Mouse (Mus musculus) lung, postnatal 0 days (tissue): Measurements from ENCODE around the gene Prkag3. TPM values are rescaled to one million over a fixed set of nuclear protein-coding genes. Genes with fewer than 3 reads are reported as not detected.
A peak's percentile ranks its signal among the peaks of the same experiment; 100 is the strongest.

Experiments used
- ATAC-seq: fragments of 200-750 bp; cut with Nextera tagmentation; 2 replicates; pipeline ENCODE4 v1.8.0; 2017; ENCODE audit warnings: moderate library complexity
- DNase-seq: peaks from one replicate; pipeline ENCODE4 v3.0.0-alpha.2; 2016; ENCODE audit warnings: low spot score
- H3K27ac ChIP-seq: fragments of 300-500 bp; sonication (generic); 2 replicates; pipeline ENCODE4 v1.5.1; 2014; ENCODE audit warnings: antibody characterized with exemption, mild to moderate bottlenecking, low read length, mixed read lengths
- H3K27me3 ChIP-seq: fragments of 300-500 bp; sonication (generic); replicated peaks from 2 replicates; pipeline ENCODE4 v1.6.1; 2014; ENCODE audit warnings: low read length, mixed read lengths; ENCODE audit not compliant: insufficient read depth
- H3K36me3 ChIP-seq: fragments of 300-500 bp; sonication (generic); 2 replicates; pipeline ENCODE4 v1.6.1; 2014; ENCODE audit warnings: low read length, mixed read lengths; ENCODE audit not compliant: insufficient read depth
- H3K4me1 ChIP-seq: fragments of 300-500 bp; sonication (generic); 2 replicates; pipeline ENCODE4 v1.6.1; 2014; ENCODE audit warnings: antibody characterized with exemption, low read depth, low read length, mixed read lengths; ENCODE audit not compliant: insufficient read depth
- H3K4me2 ChIP-seq: fragments of 300-500 bp; sonication (generic); replicated peaks from 2 replicates; pipeline ENCODE4 v1.6.1; 2014; ENCODE audit warnings: low read depth, mild to moderate bottlenecking, low read length, moderate library complexity, mixed read lengths
- H3K4me3 ChIP-seq: fragments of 300-500 bp; sonication (generic); 2 replicates; pipeline ENCODE4 v1.5.1; 2014; ENCODE audit warnings: low read depth, low read length
- H3K9ac ChIP-seq: fragments of 300-500 bp; sonication (generic); replicated peaks from 2 replicates; pipeline ENCODE4 v1.6.1; 2014; ENCODE audit warnings: low read depth, mild to moderate bottlenecking
- H3K9me3 ChIP-seq: fragments of 300-500 bp; sonication (generic); 2 replicates; pipeline ENCODE4 v1.6.1; 2016; ENCODE audit warnings: low read length, mixed read lengths
- CTCF ChIP-seq: IDR thresholded peaks from 2 replicates; pipeline ENCODE4 v1.5.1; 2016; ENCODE audit warnings: antibody characterized with exemption, mild to moderate bottlenecking
- EP300 ChIP-seq: IDR thresholded peaks from 2 replicates; pipeline ENCODE4 v1.6.1; 2016; ENCODE audit warnings: antibody characterized with exemption, mild to moderate bottlenecking, control low read depth
- WGBS: fragments of 180-500 bp; shearing (Covaris S2); extraction: QIAGEN DNeasy Blood & Tissue Kit; methylation state at CpG from one replicate; pipeline ENCODE4 v1.1.7; 2014; 5-methylcytosine and 5-hydroxymethylcytosine counted together
- polyA plus RNA-seq: library from polyadenylated mRNA; unstranded; fragments of >200 nt; fragmentation: Nextera tagmentation; extraction: Ambion mirVana; gene quantifications from 2 replicates; pipeline ENCODE4 v1.2.1, GENCODE M21; 2015

The Prkag3 gene
- polyA plus RNA-seq, 1 experiment from 2014 or later = 2.6 TPM

- ATAC-seq = no peak
- no peaks in the 10 kb centered on the region for H3K27me3 ChIP-seq
- 86% methylated on average over 8 of the region's 8 CpGs for WGBS
- TF ChIP-seq CTCF = no peak
- no peak for TF ChIP-seq EP300
- H3K27ac ChIP-seq = no peak overlapping the region
- H3K9me3 ChIP-seq = no peaks in the 10 kb centered on the region
- no peak for DNase-seq
- H3K4me3 ChIP-seq = no peak overlapping the region
- no peak overlapping the region for H3K9ac ChIP-seq
- H3K4me2 ChIP-seq = no peak overlapping the region
- no peaks in the 10 kb centered on the region for H3K4me1 ChIP-seq
- H3K36me3 ChIP-seq = no peaks in the 10 kb centered on the region
Measured at GRCm38 (mm10) chr1:74718113-74718512, 30.9 kb downstream of the Prkag3 start.

GRCm38 (mm10) chr1:74715886-74716285 lies 33.1 kb downstream of the Prkag3 start:
- Histone ChIP-seq H3K9me3 (no peaks in the 10 kb centered on the region), H3K4me3 (no peak overlapping the region), H3K9ac (no peak overlapping the region), H3K36me3 (no peaks in the 10 kb centered on the region), H3K27me3 (no peaks in the 10 kb centered on the region), H3K4me2 (no peak overlapping the region), H3K4me1 (no peaks in the 10 kb centered on the region), H3K27ac (no peak overlapping the region)
- no peak for DNase-seq
- no peak for ATAC-seq
- 81% methylated on average over 6 of the region's 6 CpGs for WGBS
- TF ChIP-seq CTCF (no peak), EP300 (no peak)

DNA sequence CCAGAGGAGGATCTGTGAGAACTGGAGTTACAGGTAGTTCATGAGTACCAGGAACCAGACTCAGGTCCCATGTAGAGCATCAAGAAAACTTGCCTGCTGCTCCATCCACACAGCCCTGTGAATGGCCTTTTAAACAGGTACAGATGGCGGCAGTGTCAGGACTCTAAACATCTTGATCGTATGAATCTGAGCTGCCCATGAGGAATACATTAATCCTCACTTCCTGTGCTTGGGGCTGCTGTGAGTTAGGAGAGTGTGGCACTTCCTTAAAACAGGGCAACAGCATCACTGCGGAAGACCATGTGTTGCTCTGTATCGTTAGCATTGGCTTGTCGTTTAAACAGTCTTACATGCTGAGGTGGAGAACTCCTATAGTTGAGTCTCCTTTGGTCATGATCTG lies 33.6 kb downstream of the Prkag3 start:
- DNase-seq = no peak
- no peak for ATAC-seq
- no peak overlapping the region for H3K9ac ChIP-seq
- no peaks in the 10 kb centered on the region for H3K27me3 ChIP-seq
- no peak overlapping the region for H3K4me2 ChIP-seq
- H3K4me3 ChIP-seq = no peak overlapping the region
- H3K27ac ChIP-seq = no peak overlapping the region
- 58% methylated on average over 5 of the region's 5 CpGs for WGBS
- H3K4me1 ChIP-seq = no peaks in the 10 kb centered on the region
- H3K36me3 ChIP-seq = no peaks in the 10 kb centered on the region
- no peaks in the 10 kb centered on the region for H3K9me3 ChIP-seq
- no peak for TF ChIP-seq CTCF
- TF ChIP-seq EP300 = no peak

- TF ChIP-seq CTCF (no peak), EP300 (no peak)
- no peaks in the 10 kb centered on the region for H3K36me3 ChIP-seq
- no peak for ATAC-seq
- no peak overlapping the region for H3K9ac ChIP-seq
- H3K4me3 ChIP-seq = no peak overlapping the region
- H3K27ac ChIP-seq = no peak overlapping the region
- no peaks in the 10 kb centered on the region for H3K27me3 ChIP-seq
- WGBS = 35% methylated on average over 2 of the region's 2 CpGs
- no peaks in the 10 kb centered on the region for H3K9me3 ChIP-seq
- H3K4me1 ChIP-seq = no peaks in the 10 kb centered on the region
- DNase-seq = no peak
- H3K4me2 ChIP-seq = no peak overlapping the region
Measured at GRCm38 (mm10) chr1:74714967-74715366, 34.1 kb downstream of the Prkag3 start.

- WGBS = 23% methylated on average over 12 of the region's 12 CpGs
- no peaks in the 10 kb centered on the region for H3K4me1 ChIP-seq
- no peak overlapping the region for H3K27ac ChIP-seq
- H3K4me3 ChIP-seq = peak overlapping the region; percentile 39
- H3K36me3 ChIP-seq = no peaks in the 10 kb centered on the region
- H3K27me3 ChIP-seq = no peaks in the 10 kb centered on the region
- no peak for ATAC-seq
- peak; percentile 29 for DNase-seq
- no peak for TF ChIP-seq CTCF
- no peak for TF ChIP-seq EP300
- peak overlapping the region; percentile 81 for H3K4me2 ChIP-seq
- no peak overlapping the region for H3K9ac ChIP-seq
- no peaks in the 10 kb centered on the region for H3K9me3 ChIP-seq
Measured at GRCm38 (mm10) chr1:74713859-74714730, 34.9 kb downstream of the Prkag3 start.

GRCm38 (mm10) chr1:74713099-74713858 lies 35.7 kb downstream of the Prkag3 start, which contains the start of gene Cyp27a1:
Cyp27a1 (plus strand) TSS chr1:74713574.
- WGBS = 3% methylated on average over 35 of the region's 35 CpGs
- ATAC-seq (peak; percentile 67), DNase-seq (peak; percentile 68)
- no peaks in the 10 kb centered on the region for H3K36me3 ChIP-seq
- H3K4me3 ChIP-seq = peak within 1 kb of the TSS; percentile 39
- no peaks in the 10 kb centered on the region for H3K4me1 ChIP-seq
- H3K9me3 ChIP-seq = no peaks in the 10 kb centered on the region
- no peaks in the 10 kb centered on the region for H3K27me3 ChIP-seq
- peak within 1 kb of the TSS; percentile 81 for H3K4me2 ChIP-seq
- peak within 1 kb of the TSS; percentile 32 for H3K9ac ChIP-seq
- peak; percentile 60 for TF ChIP-seq CTCF
- TF ChIP-seq EP300 = no peak
- 0 out of 2 replicates have a peak within 1 kb of the TSS, but pooled peaks have one; percentile 15 for H3K27ac ChIP-seq
